28 mouse cellular contexts compared by ENCODE assay signal in the genomic region with DNA sequence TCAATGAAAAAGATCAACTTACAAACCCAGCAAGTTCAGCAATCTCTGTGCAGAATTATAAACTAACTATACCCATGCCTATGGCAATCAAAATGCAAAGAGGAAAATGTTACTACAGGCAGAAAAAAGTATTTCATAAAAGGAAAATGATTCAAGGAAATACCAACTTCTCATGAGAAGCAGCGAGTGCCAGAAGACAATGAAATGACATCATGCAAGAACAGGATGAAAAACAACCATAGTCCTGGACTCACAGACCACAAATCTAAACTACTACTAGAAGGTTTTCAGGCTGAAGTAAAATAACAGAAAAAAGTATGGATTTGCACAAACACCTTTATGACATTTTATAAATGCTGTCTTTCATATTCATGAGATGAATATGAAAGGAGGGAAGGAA.
DNase-seq lines count a peak whose midpoint lies in the region; ATAC-seq and TF ChIP-seq lines count a peak whose summit lies in the region.
"Had no signal": no experiment of that assay in that cellular context is flagged by ENCODE, and none has a peak within 500 bp of the region (broad histone marks: within the 10 kb centered on the region; RNA-seq: fewer than 3 reads in every experiment).

No protein-coding gene starts in this region.

- peaks cover 16% of the 10 kb centered on the region for H3K36me3 ChIP-seq in heart, adult 2 months (ENCODE audit: control insufficient read depth, insufficient read depth, low read length)
- no peaks in the 10 kb centered on the region for H3K36me3 ChIP-seq in kidney, postnatal 0 days (ENCODE audit: insufficient read depth, low read length)
- H3K36me3 ChIP-seq: forebrain, embryonic 10.5 days; limb, embryonic 13.5 days; liver, embryonic 12.5 days had no signal

- no peak for ATAC-seq in kidney, postnatal 0 days (replicated peaks; ENCODE audit: low FRiP score, low read depth)
- ATAC-seq: forebrain, embryonic 16.5 days; inflammation-experienced regulatory T-cells, adult 6 months; liver, embryonic 12.5 days had no signal

- H3K27me3 ChIP-seq in heart, adult 2 months (ENCODE audit: control insufficient read depth, insufficient read depth, low read length) = no peaks in the 10 kb centered on the region
- no peaks in the 10 kb centered on the region for H3K27me3 ChIP-seq in kidney, postnatal 0 days (ENCODE audit: insufficient read depth, low read length)
- H3K27me3 ChIP-seq: limb, embryonic 13.5 days; liver, embryonic 12.5 days had no signal

- peaks cover 2% of the 10 kb centered on the region for H3K79me2 ChIP-seq in heart, adult 2 months (replicated peaks; ENCODE audit: control insufficient read depth, insufficient read depth, low read length)

- H3K4me3 ChIP-seq in heart, adult 2 months = no peak overlapping the region
- H3K4me3 ChIP-seq in kidney, postnatal 0 days (replicated peaks; ENCODE audit: low read depth, low read length) = no peak overlapping the region
- H3K4me3 ChIP-seq: forebrain, embryonic 10.5 days; layer of hippocampus, adult 2 months; limb, embryonic 13.5 days; liver, embryonic 12.5 days had no signal

- peaks cover 6% of the 10 kb centered on the region for H3K4me1 ChIP-seq in heart, adult 2 months (ENCODE audit: control insufficient read depth, insufficient read depth, low read length)
- H3K4me1 ChIP-seq in kidney, postnatal 0 days (replicated peaks; ENCODE audit: insufficient read depth, low read length) = no peaks in the 10 kb centered on the region

- WGBS in heart, adult 2 months = 31% methylated on average over 1 of the region's 1 CpGs
- WGBS in kidney, postnatal 0 days = 58% methylated on average over 1 of the region's 1 CpGs

- TF ChIP-seq EP300 in heart, adult 2 months (IDR thresholded peaks at IDR 0.05; ENCODE audit: insufficient read depth, low read depth, low read length) = no peak

- TF ChIP-seq CTCF in heart, adult 2 months (IDR thresholded peaks at IDR 0.05) = no peak
- TF ChIP-seq CTCF in kidney, postnatal 0 days (IDR thresholded peaks at IDR 0.05; ENCODE audit: low read depth) = no peak

- no peak for TF ChIP-seq POLR2A in heart, adult 2 months (IDR thresholded peaks at IDR 0.05; ENCODE audit: insufficient read depth, low read depth, low read length)

- peak overlapping the region; percentile 36 for H3K27ac ChIP-seq in heart, adult 2 months
- no peak overlapping the region for H3K27ac ChIP-seq in kidney, postnatal 0 days
- H3K27ac ChIP-seq: forebrain, embryonic 10.5 days; hindbrain, embryonic 14.5 days; layer of hippocampus, adult 2 months; limb, embryonic 13.5 days; liver, embryonic 12.5 days had no signal

- H3K9me3 ChIP-seq in kidney, postnatal 0 days (replicated peaks; ENCODE audit: low read length) = no peaks in the 10 kb centered on the region
- H3K9me3 ChIP-seq: forebrain, embryonic 10.5 days; limb, embryonic 13.5 days; liver, embryonic 12.5 days had no signal

- no peak for DNase-seq in heart, adult 2 months
- no peak for DNase-seq in heart, postnatal 4 days
- peak; percentile 22 for DNase-seq in kidney, postnatal 0 days (ENCODE audit: low spot score)
- no peak for DNase-seq in kidney, postnatal 25 days
- peak; percentile 38 for DNase-seq in CD4-positive, CD25-positive, alpha-beta regulatory T cell, adult 2 months (ENCODE audit: low read depth, low spot score)
- peak; percentile 5 for DNase-seq in skeletal muscle tissue, adult 2 months (ENCODE audit: low read depth, low spot score)
- no peak for DNase-seq in urinary bladder, postnatal 4 days (ENCODE audit: low spot score in 2 of 2)
- DNase-seq: adrenal gland, postnatal 10 days; B cell, adult 2 months; cerebellum, adult 2 months; cerebellum, postnatal 36 days; gastrocnemius, postnatal 14 days; heart, postnatal 14 days; kidney, adult 18-20 months; kidney, postnatal 14 days; layer of hippocampus, postnatal 36 days; lung, adult 18-20 months; lung, postnatal 4 days; midbrain, embryonic 14.5 days; thymus, adult 18-20 months; thymus, postnatal 36 days had no signal

- intact Hi-C loops in heart, adult 2 months (cut with DNase I) = no loop called here

- H3K9ac ChIP-seq in heart, adult 2 months (ENCODE audit: low read depth, low read length) = no peak overlapping the region
- H3K9ac ChIP-seq in kidney, postnatal 0 days (ENCODE audit: low read depth, low read length) = no peak overlapping the region
- H3K9ac ChIP-seq: hindbrain, embryonic 14.5 days; limb, embryonic 13.5 days; liver, embryonic 12.5 days had no signal

- no peak overlapping the region for H3K4me2 ChIP-seq in kidney, postnatal 0 days (ENCODE audit: low read length)
- H3K4me2 ChIP-seq: hindbrain, embryonic 14.5 days; limb, embryonic 13.5 days; liver, embryonic 12.5 days had no signal

Comparison
In these comparisons a context has a peak if more than half of its experiments do, and no peak if none do; other contexts are left out.
1. DNase-seq: peak in kidney, postnatal 0 days (single experiment), CD4-positive, CD25-positive, alpha-beta regulatory T cell, adult 2 months (single experiment) and skeletal muscle tissue, adult 2 months (single experiment); none in heart, adult 2 months (0 of 2), heart, postnatal 4 days (single experiment), kidney, postnatal 25 days (0 of 2) and urinary bladder, postnatal 4 days (0 of 2).